Mouse (Mus musculus) cerebellum, adult 9-10 months (tissue): ENCODE measurements at regions not wholly inside any gene's neighbourhood (a gene's known extent, or its start where the extent isn't known, plus 50 kb on each side); places are given as distances from the start of the nearest gene placed in this dataset.

Source experiments
- DNase-seq: peaks from one replicate; pipeline ENCODE4 v3.0.0; 2022

GRCm38 (mm10) chr16:30880682-30881081 lies 200.6 kb downstream of the Xxylt1 start:
- DNase-seq: no peak

GRCm38 (mm10) chr16:30881186-30881585 lies 200.0 kb downstream of the Xxylt1 start:
- DNase-seq: no peak

GRCm38 (mm10) chr16:30883490-30884188 lies 197.6 kb downstream of the Xxylt1 start:
- DNase-seq: no peak

- DNase-seq: no peak
These were observed 197.1 kb downstream of the Xxylt1 start for GRCm38 (mm10) chr16:30884189-30884551.

DNA sequence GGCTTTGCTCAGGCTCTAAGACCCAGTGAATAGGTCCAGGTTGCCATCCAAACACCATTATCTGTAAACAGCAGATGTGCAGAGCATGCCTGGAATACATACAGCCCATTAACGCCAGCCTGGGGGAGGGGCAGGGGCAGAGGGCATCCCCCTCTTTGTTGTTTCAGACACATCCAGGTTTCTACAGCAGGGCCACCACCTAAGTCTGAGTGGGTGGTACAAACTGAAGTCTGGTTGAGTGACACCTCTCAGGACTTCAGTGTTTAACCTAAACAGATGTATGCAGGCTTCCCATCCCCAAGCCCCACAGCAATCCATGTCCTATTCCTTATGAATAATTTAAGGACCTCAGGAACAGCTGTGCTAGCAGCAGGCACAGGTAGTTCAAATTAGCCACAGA lies 194.2 kb downstream of the Xxylt1 start:
- DNase-seq: no peak

DNA sequence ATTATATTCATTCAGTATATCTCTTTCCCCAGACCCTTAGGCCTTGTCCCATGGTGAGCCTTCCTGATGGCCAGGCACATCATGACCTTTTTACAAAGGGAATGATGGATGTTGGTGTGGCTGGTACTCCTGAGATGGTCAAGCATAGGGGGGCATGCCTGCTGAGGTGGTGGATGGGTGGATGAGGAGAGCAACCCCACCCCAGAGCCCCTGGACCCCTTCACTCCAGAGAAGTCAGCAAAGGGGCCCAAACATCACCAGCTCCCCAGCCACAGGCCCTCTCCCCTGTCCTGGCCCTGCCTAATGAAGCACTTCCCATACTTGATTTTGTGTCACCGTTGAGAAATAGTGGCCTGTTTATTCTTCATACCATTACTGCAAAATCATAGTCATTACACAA lies 193.7 kb downstream of the Xxylt1 start:
- DNase-seq: no peak

DNA sequence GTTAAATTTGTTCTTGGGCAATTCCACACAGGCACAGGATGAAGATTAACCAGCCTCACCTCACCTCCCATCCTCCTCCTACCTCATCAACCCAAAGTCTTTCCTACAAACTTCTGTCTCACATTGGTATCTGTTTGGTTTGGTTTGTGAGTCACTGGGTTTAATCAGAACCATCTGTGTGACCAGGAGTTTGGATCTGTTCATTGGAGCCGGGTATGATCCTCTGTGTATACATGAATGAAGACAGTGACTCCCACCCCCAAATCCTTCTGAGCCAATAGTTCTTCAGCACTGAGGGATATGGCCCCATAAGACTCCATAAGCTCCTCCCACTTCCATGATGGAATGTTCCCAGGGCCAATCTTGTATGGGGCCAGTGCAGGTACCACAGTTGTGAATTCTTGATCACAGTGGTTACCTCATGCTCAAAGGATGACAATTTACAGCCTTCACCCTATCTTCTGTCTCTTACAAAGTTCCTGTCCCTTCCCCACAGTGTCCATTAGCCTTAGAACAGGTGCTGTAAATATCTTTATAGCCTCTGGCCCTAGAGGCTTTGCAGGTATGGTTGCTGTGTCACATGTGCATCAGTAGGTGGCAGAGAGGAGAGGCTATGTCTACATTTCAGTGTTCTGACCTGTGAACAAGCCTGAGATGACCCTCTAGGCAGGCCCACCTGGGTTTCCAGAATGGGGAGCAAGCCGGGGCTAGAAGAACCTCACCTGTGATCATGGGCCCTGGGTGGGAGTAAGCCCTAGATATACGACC lies 192.5 kb downstream of the Xxylt1 start:
- no peak for DNase-seq

- no peak for DNase-seq
These were observed 188.6 kb downstream of the Xxylt1 start for GRCm38 (mm10) chr16:30892606-30893005.

- DNase-seq: no peak
These were observed 187.1 kb downstream of the Xxylt1 start for GRCm38 (mm10) chr16:30894086-30894485.

DNA sequence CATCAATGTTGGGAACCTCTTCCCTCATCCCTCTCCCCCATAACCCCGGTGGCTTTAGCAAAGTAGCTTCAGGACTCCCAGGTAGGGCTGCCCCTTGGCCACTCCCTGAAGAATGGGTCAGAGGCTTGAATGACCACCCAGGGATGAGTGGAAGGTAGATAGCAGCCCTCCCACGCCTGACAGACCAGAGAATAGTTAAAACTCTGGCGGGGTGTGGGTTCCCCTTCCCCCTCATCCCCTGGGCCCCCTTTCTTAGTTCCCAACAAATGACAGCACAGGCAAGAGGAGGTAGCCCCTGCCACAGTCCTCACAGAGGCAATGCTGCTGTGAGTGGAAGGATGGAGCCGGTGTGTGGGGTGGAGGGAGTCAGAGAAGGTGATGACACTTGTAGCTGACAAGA lies 186.2 kb downstream of the Xxylt1 start:
- no peak for DNase-seq

- DNase-seq: no peak
These were observed 183.9 kb downstream of the Xxylt1 start for GRCm38 (mm10) chr16:30897371-30897770.

DNA sequence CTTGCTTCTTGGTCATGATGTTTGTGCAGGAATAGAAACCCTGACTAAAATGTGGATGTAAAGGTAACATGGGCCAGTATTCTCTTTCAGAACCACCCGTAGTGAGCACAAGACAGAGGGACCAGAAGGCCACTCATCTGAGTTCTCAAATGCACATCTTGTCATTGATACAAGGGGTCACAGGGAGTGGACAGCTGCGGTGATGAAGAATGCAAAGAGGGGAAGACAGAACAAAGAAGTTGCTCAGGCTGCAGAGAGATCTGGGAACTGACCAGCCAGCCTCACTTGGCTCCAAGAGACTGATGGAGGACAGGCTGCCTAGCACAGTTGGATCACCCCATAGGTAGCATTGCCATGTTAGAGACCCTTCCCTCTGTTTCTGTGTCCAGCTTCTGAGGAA lies 181.1 kb downstream of the Xxylt1 start:
- no peak for DNase-seq

GRCm38 (mm10) chr16:30901309-30901708 lies 179.9 kb downstream of the Xxylt1 start:
- no peak for DNase-seq
